Mouse (Mus musculus) stomach, postnatal 0 days (tissue): Measurements from ENCODE around the gene Chrm1. TPM values are rescaled to one million over a fixed set of nuclear protein-coding genes. Genes with fewer than 3 reads are reported as not detected.

Source experiments
- ATAC-seq: fragments of 200-750 bp; cut with Nextera tagmentation; 2 replicates; pipeline ENCODE4 v1.8.0; 2017; ENCODE audit not compliant: low FRiP score, low TSS enrichment
- DNase-seq: peaks from one replicate; pipeline ENCODE4 v3.0.0-alpha.2; 2016; ENCODE audit warnings: low spot score
- H3K27ac ChIP-seq: fragments of 300-500 bp; sonication (generic); replicated peaks from 2 replicates; pipeline ENCODE4 v1.5.1; 2014; ENCODE audit warnings: mild to moderate bottlenecking, control low read depth
- H3K27me3 ChIP-seq: fragments of 300-500 bp; sonication (generic); 2 replicates; pipeline ENCODE4 v1.6.1; 2014; ENCODE audit warnings: low read length; ENCODE audit not compliant: control insufficient read depth, insufficient read depth
- H3K36me3 ChIP-seq: fragments of 300-500 bp; sonication (generic); 2 replicates; pipeline ENCODE4 v1.6.1; 2014; ENCODE audit warnings: low read length, mixed read lengths; ENCODE audit not compliant: control insufficient read depth, insufficient read depth
- H3K4me1 ChIP-seq: fragments of 300-500 bp; sonication (generic); replicated peaks from 2 replicates; pipeline ENCODE4 v1.6.1; 2014; ENCODE audit warnings: antibody characterized with exemption; ENCODE audit not compliant: control insufficient read depth, insufficient read depth
- H3K4me2 ChIP-seq: fragments of 300-500 bp; sonication (generic); replicated peaks from 2 replicates; pipeline ENCODE4 v1.6.1; 2014; ENCODE audit warnings: low read depth, mild to moderate bottlenecking, control low read depth, moderate library complexity
- H3K4me3 ChIP-seq: fragments of 300-500 bp; sonication (generic); 2 replicates; pipeline ENCODE4 v1.5.1; 2014; ENCODE audit warnings: low read depth, low read length, control low read depth
- H3K9ac ChIP-seq: fragments of 300-500 bp; sonication (generic); 2 replicates; pipeline ENCODE4 v1.6.1; 2014; ENCODE audit warnings: mild to moderate bottlenecking, low read length, control low read depth, mixed read lengths
- H3K9me3 ChIP-seq: fragments of 300-500 bp; sonication (generic); 2 replicates; pipeline ENCODE4 v1.6.1; 2016; ENCODE audit warnings: low read length; ENCODE audit not compliant: control insufficient read depth
- CTCF ChIP-seq: IDR thresholded peaks from 2 replicates; pipeline ENCODE4 v1.5.1; 2016; ENCODE audit warnings: antibody characterized with exemption, low read depth, mild to moderate bottlenecking, moderate library complexity
- EP300 ChIP-seq: optimal IDR thresholded peaks from 2 replicates; pipeline ENCODE3; 2016; ENCODE audit warnings: antibody characterized with exemption
- WGBS: fragments of 180-500 bp; shearing (Covaris S2); extraction: QIAGEN DNeasy Blood & Tissue Kit; methylation state at CpG from one replicate; pipeline ENCODE4 v1.1.7; 2014; 5-methylcytosine and 5-hydroxymethylcytosine counted together
- polyA plus RNA-seq: library from polyadenylated mRNA; unstranded; fragments of >200 nt; fragmentation: Nextera tagmentation; extraction: Ambion mirVana; gene quantifications from 2 replicates; pipeline ENCODE4 v1.2.1, GENCODE M21; 2015

Gene Chrm1
- polyA plus RNA-seq, 1 experiment from 2014 or later: 1.4 TPM

DNA sequence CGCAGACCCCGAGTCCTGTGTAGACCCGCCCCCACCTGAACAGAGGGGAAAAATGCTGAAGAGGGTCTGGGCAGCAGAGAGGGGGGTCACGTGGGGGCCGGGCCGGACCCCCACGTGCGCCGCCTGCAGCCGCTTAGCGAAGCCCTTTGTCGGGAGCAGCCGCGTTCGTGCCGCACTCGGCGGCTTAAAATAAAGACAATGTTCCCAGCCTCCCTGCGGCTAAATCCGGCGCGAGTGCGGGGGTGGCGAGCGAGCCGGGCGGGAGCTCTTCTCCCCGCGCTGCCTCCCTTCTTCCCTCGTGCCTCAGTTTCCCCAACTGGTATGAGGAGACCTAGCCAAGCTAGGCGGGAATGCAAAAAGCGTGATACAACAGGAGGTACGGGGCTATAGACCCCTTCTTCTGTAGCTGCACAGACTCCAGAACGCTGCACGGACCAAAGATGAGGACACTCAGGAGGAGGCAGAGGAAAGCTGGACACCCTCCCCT lies 1.7 kb upstream of the Chrm1 start:
- no peaks in the 10 kb centered on the region for H3K9me3 ChIP-seq
- no peaks in the 10 kb centered on the region for H3K36me3 ChIP-seq
- TF ChIP-seq CTCF (no peak), EP300 (no peak)
- ATAC-seq (no peak; the same call in 1 of the 2 replicates), DNase-seq (peak; percentile 25)
- H3K4me1 ChIP-seq: peaks cover 4% of the 10 kb centered on the region; the same call in 1 of the 2 replicates
- WGBS: 2% methylated on average over 35 of the region's 35 CpGs
- H3K27me3 ChIP-seq: no peaks in the 10 kb centered on the region
- peak overlapping the region; percentile 92 for H3K4me2 ChIP-seq
- H3K9ac ChIP-seq: peak overlapping the region; percentile 61
- H3K27ac ChIP-seq: no peak overlapping the region
- H3K4me3 ChIP-seq: peak overlapping the region; percentile 40

- peaks cover 4% of the 10 kb centered on the region; the same call in 1 of the 2 replicates for H3K4me1 ChIP-seq
- H3K4me2 ChIP-seq: peak overlapping the region; percentile 92
- H3K27me3 ChIP-seq: no peaks in the 10 kb centered on the region
- H3K36me3 ChIP-seq: no peaks in the 10 kb centered on the region
- peak overlapping the region; percentile 40 for H3K4me3 ChIP-seq
- no peak overlapping the region for H3K27ac ChIP-seq
- H3K9me3 ChIP-seq: no peaks in the 10 kb centered on the region
- ATAC-seq (peak; percentile 39; the same call in 1 of the 2 replicates), DNase-seq (peak; percentile 78)
- TF ChIP-seq CTCF (peak; percentile 74), EP300 (no peak)
- WGBS: 5% methylated on average over 11 of the region's 11 CpGs
- peak overlapping the region; percentile 61; the same call in 1 of the 2 replicates for H3K9ac ChIP-seq
Observed at GRCm38 (mm10) chr19:8662337-8662736, 1.3 kb upstream of the Chrm1 start.

- peak; percentile 67 for DNase-seq
- 26% methylated on average over 10 of the region's 10 CpGs for WGBS
- no peak for TF ChIP-seq CTCF
- no peak for TF ChIP-seq EP300
Observed at GRCm38 (mm10) chr19:8663911-8664421, 377 bp downstream of the Chrm1 start.

GRCm38 (mm10) chr19:8664859-8665258 lies 1.3 kb downstream of the Chrm1 start:
- H3K9me3 ChIP-seq: no peaks in the 10 kb centered on the region
- no peaks in the 10 kb centered on the region for H3K36me3 ChIP-seq
- 94% methylated on average over 3 of the region's 3 CpGs for WGBS
- no peak for TF ChIP-seq EP300
- no peak for TF ChIP-seq CTCF
- H3K27ac ChIP-seq: no peak overlapping the region
- H3K4me3 ChIP-seq: no peak overlapping the region
- no peak overlapping the region for H3K9ac ChIP-seq
- H3K4me2 ChIP-seq: peak overlapping the region; percentile 48; the same call in 1 of the 2 replicates
- H3K4me1 ChIP-seq: peaks cover 4% of the 10 kb centered on the region; the same call in 1 of the 2 replicates
- no peak for ATAC-seq
- no peaks in the 10 kb centered on the region for H3K27me3 ChIP-seq
- DNase-seq: no peak

More at GRCm38 (mm10) chr19:8663911-8664421, 377 bp downstream of the Chrm1 start:
- Histone ChIP-seq H3K27ac (0 out of 2 replicates have a peak overlapping the region, but pooled peaks have one; percentile 13), H3K4me2 (peak overlapping the region; percentile 48), H3K4me1 (peaks cover 4% of the 10 kb centered on the region; the same call in 1 of the 2 replicates), H3K27me3 (no peaks in the 10 kb centered on the region), H3K36me3 (no peaks in the 10 kb centered on the region), H3K4me3 (peak overlapping the region; percentile 19), H3K9me3 (no peaks in the 10 kb centered on the region), H3K9ac (peak overlapping the region; percentile 35; the same call in 1 of the 2 replicates)
- peak; percentile 62 for ATAC-seq

DNA sequence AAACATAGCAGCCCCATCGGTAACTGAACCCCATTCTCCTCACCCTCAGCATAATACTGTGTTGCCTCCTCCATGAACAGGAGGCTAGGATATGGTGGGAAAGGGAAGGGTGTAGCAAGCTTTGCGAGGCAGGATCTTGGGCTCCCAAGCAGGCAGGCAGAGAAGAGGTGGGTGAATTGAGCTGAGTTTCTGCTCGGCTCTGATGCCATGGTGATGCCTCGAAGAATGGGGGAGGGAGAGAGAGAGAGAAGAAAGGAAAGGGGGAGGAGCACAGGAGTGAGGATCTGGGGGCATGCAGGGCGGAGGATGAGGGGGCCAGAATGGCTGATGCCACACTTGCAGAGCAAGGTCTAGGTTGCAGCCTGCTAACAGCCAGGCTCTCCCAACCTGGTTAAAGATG lies 2.2 kb downstream of the Chrm1 start:
- Histone ChIP-seq H3K4me1 (peaks cover 4% of the 10 kb centered on the region; the same call in 1 of the 2 replicates), H3K4me2 (no peak overlapping the region), H3K36me3 (no peaks in the 10 kb centered on the region), H3K4me3 (no peak overlapping the region), H3K27me3 (no peaks in the 10 kb centered on the region), H3K9me3 (no peaks in the 10 kb centered on the region), H3K27ac (no peak overlapping the region), H3K9ac (no peak overlapping the region)
- no peak for ATAC-seq
- TF ChIP-seq CTCF (no peak), EP300 (no peak)
- no peak for DNase-seq
- 74% methylated on average over 5 of the region's 5 CpGs for WGBS

GRCm38 (mm10) chr19:8672859-8673258 lies 9.3 kb downstream of the Chrm1 start:
- no peak for TF ChIP-seq EP300
- TF ChIP-seq CTCF: no peak
- ATAC-seq (no peak), DNase-seq (no peak)
- Histone ChIP-seq H3K4me1 (no peaks in the 10 kb centered on the region), H3K4me2 (no peak overlapping the region), H3K27me3 (no peaks in the 10 kb centered on the region), H3K9ac (no peak overlapping the region), H3K9me3 (no peaks in the 10 kb centered on the region), H3K4me3 (no peak overlapping the region), H3K27ac (no peak overlapping the region), H3K36me3 (no peaks in the 10 kb centered on the region)
- WGBS: 86% methylated on average over 3 of the region's 3 CpGs
